Mouse (Mus musculus): ENCODE data around the gene Nfia. TPM values are rescaled to one million over a fixed set of nuclear protein-coding genes. Genes with fewer than 3 reads are reported as not detected.

The Nfia gene
- total RNA-seq, 1 experiment from 2014 or later = 206 TPM

- DNase-seq = no peak
Observed at GRCm38 (mm10) chr4:98166379-98166778, 393.8 kb downstream of the Nfia start.

Other genes with a start within 250 kb of the Nfia start
- 1.1 TPM in 1 of 2 replicates, not detected in the other for gene E130114P18Rik, start 5.3 kb downstream of the Nfia start, total RNA-seq (2021)

All from adrenal gland, postnatal 25 days (tissue).